Mouse (Mus musculus) C2C12 (cell line): Measurements from ENCODE around the gene Znhit1. TPM values are rescaled to one million over a fixed set of nuclear protein-coding genes. Genes with fewer than 3 reads are reported as not detected.

Experiments
- H3K27me3 ChIP-seq: one replicate; pipeline ENCODE4 v1.6.1; 2011; ENCODE audit not compliant: control insufficient read depth, insufficient read depth, insufficient read length
- H3K36me3 ChIP-seq: one replicate; pipeline ENCODE4 v1.6.1; 2011; ENCODE audit not compliant: control insufficient read depth, insufficient read depth
- H3K4me3 ChIP-seq: one replicate; pipeline ENCODE4 v1.5.1; 2011; ENCODE audit warnings: mild to moderate bottlenecking, control low read depth; ENCODE audit not compliant: poor library complexity, insufficient read depth, severe bottlenecking
- H3K79me2 ChIP-seq: one replicate; pipeline ENCODE4 v1.6.1; 2011; ENCODE audit not compliant: control insufficient read depth, insufficient read depth
- H3K79me3 ChIP-seq: one replicate; pipeline ENCODE4 v1.6.1; 2011; ENCODE audit warnings: low read depth, control low read depth
- H3ac ChIP-seq: one replicate; pipeline ENCODE3; 2011; ENCODE audit warnings: low read depth; ENCODE audit not compliant: control insufficient read depth, insufficient read length
- CEBPB ChIP-seq: IDR thresholded peaks from one replicate; pipeline ENCODE4 v1.6.1; 2011; ENCODE audit warnings: low read depth, mild to moderate bottlenecking, control low read depth, moderate library complexity
- CTCF ChIP-seq: IDR thresholded peaks from one replicate; pipeline ENCODE4 v1.5.1; 2011; ENCODE audit not compliant: control insufficient read depth, insufficient read depth, insufficient read length
- FOSL1 ChIP-seq: IDR thresholded peaks from one replicate; pipeline ENCODE4 v1.8.0; 2011; ENCODE audit warnings: mild to moderate bottlenecking, low read length; ENCODE audit not compliant: poor library complexity, insufficient read depth, severe bottlenecking
- MAX ChIP-seq: IDR thresholded peaks from one replicate; pipeline ENCODE4 v1.6.1; 2011; ENCODE audit warnings: mild to moderate bottlenecking, control low read depth
- MYOD1 ChIP-seq: IDR thresholded peaks from one replicate; pipeline ENCODE4 v1.6.1; 2011; ENCODE audit warnings: low read depth; ENCODE audit not compliant: control insufficient read depth, insufficient read length
- MYOG ChIP-seq: IDR thresholded peaks from one replicate; pipeline ENCODE4 v1.6.1; 2011; ENCODE audit not compliant: control insufficient read depth, insufficient read length; ENCODE audit errors: extremely low read depth
- USF1 ChIP-seq: IDR thresholded peaks from one replicate; pipeline ENCODE4 v1.6.1; 2011; ENCODE audit warnings: low read depth, mild to moderate bottlenecking, control low read depth, moderate library complexity
- polyA plus RNA-seq: library from polyadenylated mRNA; unstranded; fragments of >200 nt; fragmentation: generic; extraction: Trizol; gene quantifications from one replicate; pipeline ENCODE4 v1.2.1, GENCODE M21; 2012; ENCODE audit warnings: missing spikeins

Znhit1 gene
- polyA plus RNA-seq, 1 experiment = 101 TPM

- Histone ChIP-seq H3K79me3 (peaks cover 6% of the 10 kb centered on the region), H3K27me3 (no peaks in the 10 kb centered on the region), H3K36me3 (peaks cover 49% of the 10 kb centered on the region), H3ac (no peak overlapping the region), H3K79me2 (peaks cover 34% of the 10 kb centered on the region), H3K4me3 (no peak overlapping the region)
- no peak for TF ChIP-seq CTCF
- TF ChIP-seq MYOG = no peak
- TF ChIP-seq USF1 = no peak
- no peak for TF ChIP-seq FOSL1
- no peak for TF ChIP-seq CEBPB
- no peak for TF ChIP-seq MAX
- no peak for TF ChIP-seq MYOD1
Observed at GRCm38 (mm10) chr5:136989801-136990200, 2.0 kb upstream of the Znhit1 start.

GRCm38 (mm10) chr5:136988420-136988819 lies 599 bp upstream of the Znhit1 start:
- H3K4me3 ChIP-seq = peak overlapping the region; percentile 87
- H3K36me3 ChIP-seq = peaks cover 45% of the 10 kb centered on the region
- peak overlapping the region; percentile 89 for H3ac ChIP-seq
- H3K27me3 ChIP-seq = no peaks in the 10 kb centered on the region
- H3K79me3 ChIP-seq = peaks cover 6% of the 10 kb centered on the region
- peaks cover 34% of the 10 kb centered on the region for H3K79me2 ChIP-seq
- no peak for TF ChIP-seq CEBPB
- TF ChIP-seq MAX = no peak
- TF ChIP-seq CTCF = no peak
- no peak for TF ChIP-seq USF1

GRCm38 (mm10) chr5:136987138-136987933 lies 485 bp downstream of the Znhit1 start:
- peaks cover 6% of the 10 kb centered on the region for H3K79me3 ChIP-seq
- H3K4me3 ChIP-seq = peak overlapping the region; percentile 87
- H3K27me3 ChIP-seq = no peaks in the 10 kb centered on the region
- peaks cover 37% of the 10 kb centered on the region for H3K36me3 ChIP-seq
- peaks cover 34% of the 10 kb centered on the region for H3K79me2 ChIP-seq
- peak overlapping the region; percentile 89 for H3ac ChIP-seq
- TF ChIP-seq USF1 (no peak), MYOD1 (no peak), CTCF (no peak), MAX (no peak), CEBPB (no peak), FOSL1 (no peak), MYOG (no peak)

- peaks cover 6% of the 10 kb centered on the region for H3K79me3 ChIP-seq
- peak within 1 kb of the TSS; percentile 89 for H3ac ChIP-seq
- no peaks in the 10 kb centered on the region for H3K27me3 ChIP-seq
- peaks cover 34% of the 10 kb centered on the region for H3K79me2 ChIP-seq
- TF ChIP-seq CTCF (no peak), MYOG (no peak), MAX (peak; percentile 33), CEBPB (no peak), USF1 (peak; percentile 27), MYOD1 (no peak), FOSL1 (no peak)
- peak within 1 kb of the TSS; percentile 87 for H3K4me3 ChIP-seq
- peaks cover 36% of the 10 kb centered on the region for H3K36me3 ChIP-seq
Observed at GRCm38 (mm10) chr5:136986695-136987137, 1.1 kb downstream of the Znhit1 start, which contains the start of gene Plod3. Gene Plod3, plus strand, starts transcription at chr5:136987019.

GRCm38 (mm10) chr5:136984828-136985227 lies 3.0 kb downstream of the Znhit1 start:
- H3K4me3 ChIP-seq = no peak overlapping the region
- H3K36me3 ChIP-seq = peaks cover 27% of the 10 kb centered on the region
- H3K79me2 ChIP-seq = peaks cover 34% of the 10 kb centered on the region
- no peaks in the 10 kb centered on the region for H3K27me3 ChIP-seq
- no peak for TF ChIP-seq MYOD1
- TF ChIP-seq CTCF = no peak
- no peak for TF ChIP-seq CEBPB
- no peak for TF ChIP-seq FOSL1
- TF ChIP-seq MAX = no peak
- TF ChIP-seq USF1 = no peak
- no peak for TF ChIP-seq MYOG
- H3ac ChIP-seq = no peak overlapping the region
- peaks cover 6% of the 10 kb centered on the region for H3K79me3 ChIP-seq
